Mouse (Mus musculus) liver, postnatal 0 days (tissue): Measurements from ENCODE around the gene Dpep2nb. TPM values are rescaled to one million over a fixed set of nuclear protein-coding genes. Genes with fewer than 3 reads are reported as not detected.

Experiments used
- ATAC-seq: fragments of 200-750 bp; cut with Nextera tagmentation; 2 replicates; pipeline ENCODE4 v1.8.0; 2017; ENCODE audit warnings: mild to moderate bottlenecking, moderate library complexity
- DNase-seq: peaks from one replicate; pipeline ENCODE4 v3.0.0-alpha.2; 2016
- H3K27ac ChIP-seq: fragments of 300-500 bp; sonication (generic); 2 replicates; pipeline ENCODE4 v1.5.1; 2014; ENCODE audit warnings: antibody characterized with exemption, moderate library complexity, mild to moderate bottlenecking, low read depth
- H3K27me3 ChIP-seq: fragments of 300-500 bp; sonication (generic); 2 replicates; pipeline ENCODE4 v1.6.1; 2014; ENCODE audit warnings: low read length, control low read depth, mixed read lengths; ENCODE audit not compliant: insufficient read depth
- H3K36me3 ChIP-seq: fragments of 300-500 bp; sonication (generic); replicated peaks from 2 replicates; pipeline ENCODE4 v1.6.1; 2014; ENCODE audit warnings: mild to moderate bottlenecking, control low read depth, low read length, moderate library complexity, mixed read lengths; ENCODE audit not compliant: insufficient read depth
- H3K4me1 ChIP-seq: fragments of 300-500 bp; sonication (generic); 2 replicates; pipeline ENCODE4 v1.6.1; 2014; ENCODE audit warnings: antibody characterized with exemption, mild to moderate bottlenecking, control low read depth; ENCODE audit not compliant: insufficient read depth
- H3K4me2 ChIP-seq: fragments of 300-500 bp; sonication (generic); 2 replicates; pipeline ENCODE4 v1.6.1; 2014; ENCODE audit warnings: low read depth, mild to moderate bottlenecking, low read length, moderate library complexity, mixed read lengths
- H3K4me3 ChIP-seq: fragments of 300-500 bp; sonication (generic); 2 replicates; pipeline ENCODE4 v1.5.1; 2014; ENCODE audit warnings: low read depth, low read length
- H3K9ac ChIP-seq: fragments of 300-500 bp; sonication (generic); replicated peaks from 2 replicates; pipeline ENCODE4 v1.6.1; 2014; ENCODE audit warnings: mild to moderate bottlenecking, moderate library complexity
- H3K9me3 ChIP-seq: fragments of 300-500 bp; sonication (generic); 2 replicates; pipeline ENCODE4 v1.6.1; 2016; ENCODE audit warnings: mild to moderate bottlenecking, control low read depth, low read length, mixed read lengths
- CTCF ChIP-seq: sonication (generic); IDR thresholded peaks from 2 replicates; pipeline ENCODE4 v1.5.1; 2016; ENCODE audit warnings: antibody characterized with exemption, low read depth
- EP300 ChIP-seq: IDR thresholded peaks from 2 replicates; pipeline ENCODE4 v1.6.1; 2016; ENCODE audit warnings: antibody characterized with exemption, low read depth, mild to moderate bottlenecking
- WGBS: fragments of 180-500 bp; shearing (Covaris S2); extraction: QIAGEN DNeasy Blood & Tissue Kit; methylation state at CpG from one replicate; pipeline ENCODE4 v1.1.7; 2014; ENCODE audit not compliant: insufficient replicate concordance; 5-methylcytosine and 5-hydroxymethylcytosine counted together
- polyA plus RNA-seq: library from polyadenylated mRNA; unstranded; fragments of >200 nt; fragmentation: Nextera tagmentation; extraction: Ambion mirVana; gene quantifications from 2 replicates; pipeline ENCODE4 v1.2.1, GENCODE M21; 2015

Gene Dpep2nb
- polyA plus RNA-seq, 1 experiment from 2014 or later = not detected

DNA sequence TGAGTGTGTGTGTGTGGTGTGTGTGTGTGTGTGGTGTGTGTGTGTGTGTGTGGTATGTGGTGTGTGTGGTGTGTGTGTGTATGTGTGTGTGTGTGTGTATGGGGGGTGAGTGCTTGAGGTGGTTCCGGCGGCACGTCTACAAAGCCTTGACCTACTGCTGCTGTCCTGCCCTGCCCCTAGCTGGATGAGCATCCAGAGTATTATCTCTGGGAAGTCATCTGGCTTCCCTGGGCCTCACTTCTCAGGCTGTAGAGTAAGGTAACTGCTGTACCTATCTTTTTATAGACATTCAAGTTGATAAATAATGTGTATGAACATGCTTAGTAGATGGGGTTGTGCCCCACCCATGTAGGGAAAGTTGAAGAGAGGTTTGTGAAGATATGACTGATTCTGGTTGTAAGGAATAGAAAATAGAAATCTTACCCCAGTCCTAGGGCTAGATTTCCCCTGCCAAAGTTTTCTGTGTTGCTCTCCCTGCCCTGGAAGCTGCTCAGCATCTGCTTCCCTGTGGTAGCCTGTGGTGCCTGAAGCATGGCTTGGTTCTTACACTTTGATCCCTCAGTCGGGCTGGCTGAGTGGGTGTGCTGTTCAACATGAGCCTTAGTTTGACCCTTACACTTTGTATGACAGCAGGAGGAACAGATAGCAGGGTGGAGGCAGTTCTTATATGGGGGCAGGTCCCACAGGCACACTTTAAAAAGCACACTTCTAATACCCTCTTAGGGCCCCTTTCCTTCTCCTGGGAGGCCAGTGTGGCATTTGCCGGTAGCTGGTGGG, 42.3 kb upstream of the Dpep2nb start:
- H3K27me3 ChIP-seq = no peaks in the 10 kb centered on the region
- H3K9ac ChIP-seq = no peak overlapping the region
- H3K27ac ChIP-seq = peak overlapping the region; percentile 19
- H3K4me3 ChIP-seq = no peak overlapping the region
- DNase-seq = no peak
- TF ChIP-seq CTCF (no peak), EP300 (no peak)
- ATAC-seq = peak; percentile 48
- 0 out of 2 replicates have a peak, but pooled peaks cover 13% of the 10 kb centered on the region for H3K36me3 ChIP-seq
- WGBS = 58% methylated on average over 5 of the region's 5 CpGs
- no peaks in the 10 kb centered on the region for H3K9me3 ChIP-seq
- peaks cover 14% of the 10 kb centered on the region; the same call in 1 of the 2 replicates for H3K4me1 ChIP-seq
- H3K4me2 ChIP-seq = no peak overlapping the region

DNA sequence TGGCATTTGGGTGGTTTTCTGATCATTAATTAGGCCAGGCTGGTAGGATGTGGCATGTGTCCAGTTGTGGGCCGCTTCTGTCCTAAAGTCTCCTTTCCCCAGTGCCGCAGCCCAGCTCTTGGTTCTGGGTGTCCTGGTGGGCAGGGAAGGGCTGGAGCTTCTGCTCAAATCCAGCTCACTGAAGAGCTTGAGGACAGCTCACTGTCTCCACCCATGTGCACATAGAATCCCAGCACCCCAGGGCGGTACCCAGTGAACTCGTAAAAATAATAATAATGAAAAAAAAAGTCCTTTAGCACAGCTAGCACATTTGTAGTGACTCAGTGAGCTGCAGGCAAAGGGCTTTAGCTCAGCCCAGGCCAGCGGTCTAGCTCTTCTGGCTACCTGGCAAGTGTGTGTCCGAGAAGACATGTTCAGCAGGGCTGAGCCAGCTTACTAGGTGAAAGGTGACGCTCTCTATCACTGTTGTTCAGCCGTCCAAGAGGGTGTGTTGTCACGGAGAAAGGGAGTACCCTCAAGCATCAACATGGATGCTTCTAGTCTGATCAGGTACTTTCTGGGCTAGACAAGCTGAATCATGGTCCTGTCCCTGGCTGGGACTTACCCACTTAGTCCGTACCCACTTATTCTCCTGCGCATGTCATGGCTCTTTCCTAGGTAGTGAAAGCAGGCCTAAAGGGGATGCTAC, 41.2 kb upstream of the Dpep2nb start:
- WGBS = 81% methylated on average over 11 of the region's 11 CpGs

DNA sequence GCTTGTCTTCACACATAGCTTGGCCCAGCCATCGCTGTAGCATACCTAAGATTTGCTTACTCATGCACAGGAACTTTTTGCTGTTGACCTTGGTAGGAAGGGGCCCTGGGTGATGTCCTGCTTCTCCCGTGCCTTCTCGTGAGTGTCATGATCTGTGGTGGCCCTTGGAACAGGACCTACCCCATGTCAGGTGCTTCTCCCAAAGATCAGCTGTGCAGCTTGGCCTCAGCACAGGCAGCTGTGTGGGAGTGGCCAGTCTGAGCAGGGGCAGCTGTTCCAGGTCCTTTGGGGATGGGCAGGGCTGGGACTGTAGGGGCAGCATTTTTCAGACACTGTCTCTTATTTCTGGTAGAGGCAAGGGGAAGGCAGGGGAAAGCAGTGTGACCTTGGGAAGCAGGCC, 38.4 kb upstream of the Dpep2nb start:
- no peak overlapping the region for H3K27ac ChIP-seq
- DNase-seq (no peak), ATAC-seq (no peak)

More for the DNA sequence above, 41.2 kb upstream of the Dpep2nb start:
- Histone ChIP-seq H3K4me1 (peaks cover 14% of the 10 kb centered on the region; the same call in 1 of the 2 replicates), H3K4me2 (0 out of 2 replicates have a peak overlapping the region, but pooled peaks have one; percentile 22), H3K27me3 (no peaks in the 10 kb centered on the region), H3K4me3 (no peak overlapping the region), H3K9me3 (no peaks in the 10 kb centered on the region), H3K36me3 (0 out of 2 replicates have a peak, but pooled peaks cover 13% of the 10 kb centered on the region), H3K27ac (peak overlapping the region; percentile 80), H3K9ac (peak overlapping the region; percentile 44; the same call in 1 of the 2 replicates)
- DNase-seq = peak; percentile 49
- peak; percentile 80 for ATAC-seq
- no peak for TF ChIP-seq CTCF
- no peak for TF ChIP-seq EP300

DNA sequence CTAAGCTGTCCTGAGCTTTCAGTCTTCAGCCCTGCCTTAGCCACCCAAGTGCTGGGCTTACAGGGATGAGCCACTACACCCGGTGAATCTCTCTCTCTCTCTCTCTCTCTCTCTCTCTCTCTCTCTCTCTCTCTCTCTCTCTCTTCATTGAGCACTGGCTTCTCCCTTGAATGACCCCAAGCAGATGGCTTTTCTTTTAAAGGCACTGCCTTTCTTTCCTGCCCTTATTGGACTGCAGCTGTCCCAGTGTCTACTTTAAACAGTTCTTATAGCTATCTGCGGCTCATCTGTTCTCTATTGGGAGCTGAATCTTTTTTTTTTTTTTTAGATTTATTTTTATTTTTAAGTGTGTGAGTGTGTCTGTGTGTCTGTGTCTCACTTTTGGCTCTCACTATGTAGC, 37.3 kb upstream of the Dpep2nb start:
- Histone ChIP-seq H3K9me3 (no peaks in the 10 kb centered on the region), H3K4me2 (no peak overlapping the region), H3K4me3 (no peak overlapping the region), H3K36me3 (no peaks in the 10 kb centered on the region), H3K4me1 (peaks cover 6% of the 10 kb centered on the region; the same call in 1 of the 2 replicates), H3K27me3 (no peaks in the 10 kb centered on the region), H3K9ac (no peak overlapping the region), H3K27ac (no peak overlapping the region)
- WGBS = 85% methylated on average over 2 of the region's 2 CpGs
- DNase-seq (no peak), ATAC-seq (no peak)
- TF ChIP-seq CTCF = no peak
- no peak for TF ChIP-seq EP300

More for the DNA sequence above, 38.4 kb upstream of the Dpep2nb start:
- no peaks in the 10 kb centered on the region for H3K36me3 ChIP-seq
- H3K9ac ChIP-seq = no peak overlapping the region
- 33% methylated on average over 3 of the region's 3 CpGs for WGBS
- H3K9me3 ChIP-seq = no peaks in the 10 kb centered on the region
- H3K4me3 ChIP-seq = no peak overlapping the region
- H3K27me3 ChIP-seq = no peaks in the 10 kb centered on the region
- TF ChIP-seq EP300 = no peak
- no peak overlapping the region for H3K4me2 ChIP-seq
- H3K4me1 ChIP-seq = peaks cover 14% of the 10 kb centered on the region; the same call in 1 of the 2 replicates

DNA sequence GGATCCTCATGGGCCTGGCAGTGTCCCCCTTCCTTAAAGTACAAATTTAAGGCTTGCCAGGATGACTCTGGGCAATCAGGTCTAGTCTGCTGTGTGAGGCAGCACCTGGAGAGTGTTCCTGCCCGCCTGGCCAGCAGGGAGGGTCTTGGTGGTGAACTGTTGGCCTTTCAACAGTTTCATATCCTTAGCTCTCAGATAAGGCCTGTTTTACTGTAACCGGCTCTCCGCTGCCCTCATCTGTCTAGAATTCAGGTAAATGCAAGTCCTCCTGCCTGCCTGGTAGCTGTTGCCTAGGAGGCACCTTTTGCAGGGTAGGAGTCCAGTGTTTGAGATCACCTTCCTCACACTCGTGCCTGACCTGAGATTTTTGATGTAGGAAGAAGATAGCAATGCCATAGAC, 34.4 kb upstream of the Dpep2nb start:
- Histone ChIP-seq H3K27ac (no peak overlapping the region), H3K4me2 (no peak overlapping the region), H3K27me3 (no peaks in the 10 kb centered on the region), H3K9me3 (no peaks in the 10 kb centered on the region), H3K4me1 (no peaks in the 10 kb centered on the region; the same call in 1 of the 2 replicates), H3K36me3 (no peaks in the 10 kb centered on the region; the same call in 1 of the 2 replicates), H3K4me3 (no peak overlapping the region), H3K9ac (no peak overlapping the region)
- WGBS = 73% methylated on average over 4 of the region's 4 CpGs
- DNase-seq = no peak
- no peak for ATAC-seq
- no peak for TF ChIP-seq EP300
- no peak for TF ChIP-seq CTCF

DNA sequence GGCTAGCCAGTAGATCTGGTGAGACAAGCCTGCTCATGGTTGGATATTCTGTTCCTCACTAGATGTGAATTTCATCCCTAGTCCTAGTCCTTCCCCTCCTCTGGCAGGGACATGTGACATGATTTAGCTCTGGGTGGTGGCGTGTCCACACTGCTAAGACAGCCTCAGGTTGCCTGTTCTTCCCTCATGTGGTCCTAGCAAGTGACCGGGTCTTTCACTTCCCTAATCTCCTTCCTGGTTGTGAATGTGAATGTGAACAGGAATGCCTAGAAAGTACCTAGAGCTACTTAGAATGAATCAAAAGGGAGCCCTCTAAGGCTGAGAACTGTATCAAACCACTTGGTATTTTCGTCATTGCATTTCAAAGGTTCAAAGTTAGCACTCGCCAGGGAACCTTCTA, 33.8 kb upstream of the Dpep2nb start:
- ATAC-seq (no peak), DNase-seq (no peak)
- Histone ChIP-seq H3K4me1 (no peaks in the 10 kb centered on the region; the same call in 1 of the 2 replicates), H3K9me3 (no peaks in the 10 kb centered on the region), H3K9ac (no peak overlapping the region), H3K4me2 (no peak overlapping the region), H3K27ac (no peak overlapping the region), H3K27me3 (no peaks in the 10 kb centered on the region), H3K4me3 (no peak overlapping the region), H3K36me3 (no peaks in the 10 kb centered on the region; the same call in 1 of the 2 replicates)
- TF ChIP-seq EP300 (no peak), CTCF (no peak)
- 66% methylated on average over 4 of the region's 4 CpGs for WGBS
